Mouse (Mus musculus) heart, embryonic 16.5 days (tissue): ENCODE results near the gene Krt36. TPM values are rescaled to one million over a fixed set of nuclear protein-coding genes. Genes with fewer than 3 reads are reported as not detected.

Experiments
- ATAC-seq: fragments of 200-750 bp; cut with Nextera tagmentation; replicated peaks from 2 replicates; pipeline ENCODE4 v1.8.0; 2017; ENCODE audit warnings: moderate number of reproducible peaks; ENCODE audit not compliant: insufficient read depth, low FRiP score; ENCODE audit errors: extremely low read depth
- H3K27ac ChIP-seq: fragments of 300-500 bp; sonication (generic); 2 replicates; pipeline ENCODE4 v1.5.1; 2014; ENCODE audit warnings: mild to moderate bottlenecking, low read length, control low read depth, moderate library complexity
- H3K27me3 ChIP-seq: fragments of 300-500 bp; sonication (generic); 2 replicates; pipeline ENCODE4 v1.6.1; 2014; ENCODE audit warnings: low read length, mixed read lengths; ENCODE audit not compliant: control insufficient read depth, insufficient read depth
- H3K36me3 ChIP-seq: fragments of 300-500 bp; sonication (generic); 2 replicates; pipeline ENCODE4 v1.6.1; 2014; ENCODE audit not compliant: control insufficient read depth, insufficient read depth
- H3K4me1 ChIP-seq: fragments of 300-500 bp; sonication (generic); 2 replicates; pipeline ENCODE4 v1.6.1; 2014; ENCODE audit warnings: low read length, mixed read lengths; ENCODE audit not compliant: control insufficient read depth, insufficient read depth
- H3K4me2 ChIP-seq: fragments of 300-500 bp; sonication (generic); 2 replicates; pipeline ENCODE4 v1.6.1; 2014; ENCODE audit warnings: low read depth, mild to moderate bottlenecking, control low read depth, low read length
- H3K4me3 ChIP-seq: fragments of 300-500 bp; sonication (generic); 2 replicates; pipeline ENCODE4 v1.5.1; 2014; ENCODE audit warnings: mild to moderate bottlenecking, control low read depth, low read length
- H3K9ac ChIP-seq: fragments of 300-500 bp; sonication (generic); 2 replicates; pipeline ENCODE4 v1.6.1; 2014; ENCODE audit warnings: low read length, control low read depth
- H3K9me3 ChIP-seq: fragments of 300-500 bp; sonication (generic); replicated peaks from 2 replicates; pipeline ENCODE4 v1.6.1; 2016; ENCODE audit warnings: low read length; ENCODE audit not compliant: control insufficient read depth
- WGBS: fragments of 180-500 bp; shearing (Covaris S2); extraction: QIAGEN DNeasy Blood & Tissue Kit; methylation state at CpG from one replicate; pipeline ENCODE4 v1.1.7; 2014; 5-methylcytosine and 5-hydroxymethylcytosine counted together
- polyA plus RNA-seq: library from polyadenylated mRNA; unstranded; fragments of >200 nt; fragmentation: Nextera tagmentation; extraction: Ambion mirVana; gene quantifications from 2 replicates; pipeline ENCODE4 v1.2.1, GENCODE M21; 2015

Krt36 gene
- polyA plus RNA-seq, 1 experiment from 2014 or later, result not detected

GRCm38 (mm10) chr11:100058875-100059274, 46.6 kb downstream of the Krt36 start:
- ATAC-seq, result no peak
- Histone ChIP-seq H3K4me3 (no peak overlapping the region), H3K27ac (no peak overlapping the region), H3K4me2 (no peak overlapping the region), H3K9ac (no peak overlapping the region), H3K36me3 (no peaks in the 10 kb centered on the region), H3K4me1 (no peaks in the 10 kb centered on the region), H3K9me3 (peaks cover 2% of the 10 kb centered on the region; the same call in 1 of the 2 replicates), H3K27me3 (no peaks in the 10 kb centered on the region)
- 70% methylated on average over 8 of the region's 8 CpGs for WGBS

GRCm38 (mm10) chr11:100055686-100056655, 49.5 kb downstream of the Krt36 start:
- H3K9me3 ChIP-seq, result peaks cover 2% of the 10 kb centered on the region; the same call in 1 of the 2 replicates
- no peaks in the 10 kb centered on the region for H3K36me3 ChIP-seq
- 62% methylated on average over 9 of the region's 9 CpGs for WGBS
- H3K4me1 ChIP-seq, result no peaks in the 10 kb centered on the region
- H3K4me2 ChIP-seq, result no peak overlapping the region
- no peak for ATAC-seq
- H3K27me3 ChIP-seq, result no peaks in the 10 kb centered on the region
- no peak overlapping the region for H3K4me3 ChIP-seq
- H3K9ac ChIP-seq, result no peak overlapping the region
- no peak overlapping the region for H3K27ac ChIP-seq

Other genes with a start within 250 kb of the Krt36 start
- gene Gm11568, start 247.7 kb downstream of the Krt36 start, polyA plus RNA-seq, result not detected in 2 replicates
- not detected in 2 replicates for gene Gm11559, start 241.2 kb downstream of the Krt36 start, polyA plus RNA-seq
- not detected in 2 replicates for gene Krtap9-1, start 232.2 kb downstream of the Krt36 start, polyA plus RNA-seq
- not detected in 2 replicates for gene Gm11567, start 226.4 kb downstream of the Krt36 start, polyA plus RNA-seq
- gene Krtap31-1, start 197.7 kb downstream of the Krt36 start, polyA plus RNA-seq, result not detected in 2 replicates
- gene Gm11565, start 190.9 kb downstream of the Krt36 start, polyA plus RNA-seq, result not detected in 2 replicates
- gene Krtap31-2, start 169.3 kb downstream of the Krt36 start, polyA plus RNA-seq, result not detected in 2 replicates
- not detected in 2 replicates for gene Krtap9-5, start 157.2 kb downstream of the Krt36 start, polyA plus RNA-seq
- not detected in 2 replicates for gene Krtap29-1, start 126.6 kb downstream of the Krt36 start, polyA plus RNA-seq
- gene Krtap16-1, start 119.0 kb downstream of the Krt36 start, polyA plus RNA-seq, result not detected in 2 replicates
- gene Krtap17-1, start 111.6 kb downstream of the Krt36 start, polyA plus RNA-seq, result 0.27 TPM in 1 of 2 replicates, not detected in the other
- not detected in 2 replicates for gene Krt33a, start 89.4 kb downstream of the Krt36 start, polyA plus RNA-seq
- gene Krt33b, start 75.8 kb downstream of the Krt36 start, polyA plus RNA-seq, result not detected in 2 replicates
- gene Krt34, start 64.1 kb downstream of the Krt36 start, polyA plus RNA-seq, result not detected in 2 replicates
- gene Krt31, start 55.1 kb downstream of the Krt36 start, polyA plus RNA-seq, result 0.12 TPM in 1 of 2 replicates, not detected in the other
- gene Krt32, start 17.4 kb downstream of the Krt36 start, polyA plus RNA-seq, result not detected in 2 replicates
- gene Krt35, start 9.4 kb downstream of the Krt36 start, polyA plus RNA-seq, result not detected in 2 replicates
- gene Krt13, start 15.9 kb upstream of the Krt36 start, polyA plus RNA-seq, result 0.58 and 1.7 TPM in 2 replicates
- 12.4 and 18.4 TPM in 2 replicates for gene Krt15, start 30.3 kb upstream of the Krt36 start, polyA plus RNA-seq
- gene Krt19, start 43.0 kb upstream of the Krt36 start, polyA plus RNA-seq, result 64.1 and 79.3 TPM in 2 replicates
- not detected in 2 replicates for gene Krt9, start 87.6 kb upstream of the Krt36 start, polyA plus RNA-seq
- gene Krt14, start 101.9 kb upstream of the Krt36 start, polyA plus RNA-seq, result 5.0 and 7.8 TPM in 2 replicates
- 0.24 and 0.49 TPM in 2 replicates for gene Krt16, start 143.3 kb upstream of the Krt36 start, polyA plus RNA-seq
- gene Krt17, start 155.4 kb upstream of the Krt36 start, polyA plus RNA-seq, result 26.6 and 58.5 TPM in 2 replicates
- not detected in 2 replicates for gene Krt42, start 164.2 kb upstream of the Krt36 start, polyA plus RNA-seq
- 1,600 and 1,609 TPM in 2 replicates for gene Eif1, start 214.3 kb upstream of the Krt36 start, polyA plus RNA-seq
- gene Gast, start 228.8 kb upstream of the Krt36 start, polyA plus RNA-seq, result not detected in 2 replicates